Mouse (Mus musculus): ENCODE measurements around the gene Olfr632.
"Not testable (repeated sequence)": the region's sequence is repeated elsewhere in the genome, so short reads cannot be mapped to it uniquely, and the experiment has no call there.

The Olfr632 gene

GRCm38 (mm10) chr7:103934264-103934663 is at the start of gene Olfr632:
Gene Olfr632 (plus strand): TSS chr7:103934347.
- DNase-seq (ENCODE audit: low spot score): no peak

DNA sequence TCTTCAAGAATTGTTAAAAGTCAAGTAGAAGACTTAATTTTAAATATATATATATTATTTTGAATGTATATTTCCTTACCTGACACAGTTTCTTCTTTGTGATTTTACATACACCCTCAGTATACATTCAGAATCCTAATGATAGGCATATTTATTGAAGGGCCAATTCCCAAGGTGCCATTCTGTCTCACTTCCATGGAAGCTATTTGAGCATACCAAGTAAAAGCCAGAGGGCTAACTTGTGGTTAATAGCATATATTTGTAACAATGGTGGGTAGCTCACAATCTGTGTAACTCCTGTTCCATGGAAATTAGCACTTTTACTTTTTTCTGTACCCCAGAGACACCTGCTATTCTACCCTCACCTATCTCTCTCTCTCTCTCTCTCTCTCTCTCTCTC is 48.0 kb upstream of the Olfr632 start, which contains the start of gene Olfr66:
Gene Olfr66, minus strand, starts transcription at position 101 of the 400 bp plus-strand sequence.
- DNase-seq (ENCODE audit: low spot score): no peak

DNA sequence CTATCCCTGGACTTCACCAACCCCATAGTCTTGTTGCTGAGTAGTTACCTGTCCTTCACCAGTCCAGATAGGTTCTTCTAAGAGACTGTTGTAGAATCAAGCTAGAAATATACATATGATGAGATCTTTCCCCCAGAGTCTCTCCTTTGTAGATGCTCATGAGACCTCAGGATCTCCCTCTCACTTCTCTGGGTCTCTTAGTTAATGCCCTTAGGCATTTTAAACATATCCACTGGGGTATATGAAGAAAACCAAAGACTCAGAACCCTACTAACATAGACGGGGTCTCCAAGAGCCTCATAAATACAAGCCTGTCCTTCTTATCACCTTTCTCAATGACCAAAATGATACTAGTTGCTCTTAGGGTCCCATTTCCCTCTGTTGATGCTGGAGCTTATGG is 39.8 kb upstream of the Olfr632 start, which contains the start of gene Olfr64:
Gene Olfr64, minus strand, starts transcription at position 101 of the 400 bp plus-strand sequence.
- DNase-seq (ENCODE audit: low spot score): no peak

- DNase-seq (ENCODE audit: low spot score): no peak
Observed at GRCm38 (mm10) chr7:103903187-103903586, 31.0 kb upstream of the Olfr632 start, which contains the start of gene Olfr65. Gene Olfr65 (plus strand): TSS chr7:103903487.

GRCm38 (mm10) chr7:103910047-103910446 is 24.1 kb upstream of the Olfr632 start:
- peak; percentile 27 for DNase-seq (ENCODE audit: low spot score)

DNA sequence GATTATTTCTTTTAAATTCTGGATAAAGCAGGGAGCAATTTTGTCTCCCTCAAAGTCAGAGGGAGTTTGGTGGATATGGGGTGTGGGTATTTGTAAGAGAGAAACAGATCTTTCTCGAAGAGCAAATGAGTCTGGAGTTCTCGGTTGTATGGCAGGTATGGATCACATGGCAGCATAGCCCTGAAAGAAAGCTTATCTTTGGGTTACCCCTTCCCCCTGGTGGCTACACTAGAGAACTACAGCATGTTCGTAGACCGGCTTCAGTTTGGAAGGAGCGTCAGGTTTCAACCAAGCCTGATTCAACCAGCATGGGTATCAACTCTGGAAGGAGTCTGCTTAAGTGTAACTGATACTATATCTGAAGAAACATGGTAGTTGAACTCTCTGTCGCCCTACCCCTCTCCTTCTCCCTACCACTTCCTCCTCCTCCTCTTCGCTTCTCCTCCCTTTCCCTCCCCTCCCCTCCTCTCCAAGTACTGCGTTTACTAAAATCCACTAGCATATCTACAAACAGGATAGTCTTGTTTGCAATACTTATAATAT is 21.1 kb upstream of the Olfr632 start:
- DNase-seq (ENCODE audit: low spot score): peak; percentile 7

DNA sequence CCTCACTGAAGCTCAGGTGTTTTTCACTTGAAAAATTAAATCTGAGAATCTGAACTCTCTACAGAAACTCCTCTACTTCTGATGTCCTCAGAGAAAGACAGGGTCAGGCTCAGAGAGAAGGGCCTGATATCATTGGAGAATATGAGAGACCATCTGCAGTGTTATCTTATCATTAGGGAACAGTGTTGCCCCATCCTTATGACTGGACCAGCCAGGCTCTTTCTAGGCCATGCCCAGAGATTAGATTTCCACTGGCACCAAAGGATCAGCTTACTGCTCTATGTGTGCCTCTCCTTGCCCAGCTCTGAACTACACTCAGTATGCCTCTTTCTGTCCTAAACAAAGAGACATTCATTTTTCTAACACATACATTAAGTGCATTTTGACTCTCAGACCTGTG is 18.8 kb upstream of the Olfr632 start:
- DNase-seq (ENCODE audit: low spot score): peak; percentile 7

DNA sequence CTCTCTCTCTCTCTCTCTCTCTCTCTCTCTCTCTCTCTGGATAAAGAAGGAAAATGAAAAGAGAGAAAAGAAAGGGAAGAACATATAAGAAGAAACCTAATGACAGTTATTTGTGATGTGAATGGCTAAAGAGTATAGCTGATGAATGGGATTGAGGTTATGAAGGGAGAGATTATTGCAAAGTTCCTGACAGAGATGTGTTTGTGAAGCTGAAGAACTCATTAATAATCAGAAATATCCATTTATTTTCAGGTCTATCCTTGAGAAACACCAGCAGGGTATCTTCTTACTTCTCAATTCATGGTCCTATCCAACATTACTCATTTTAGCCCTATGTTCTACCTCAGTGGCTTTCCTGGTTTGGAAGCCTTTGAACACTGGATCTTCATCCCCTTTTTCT is 5.6 kb upstream of the Olfr632 start, which contains the start of gene Olfr631:
Gene Olfr631, plus strand, starts transcription at position 301 of the 400 bp plus-strand sequence.
- no peak for DNase-seq (ENCODE audit: low spot score)

GRCm38 (mm10) chr7:103942730-103943129 is 8.6 kb downstream of the Olfr632 start:
- peak; percentile 9 for DNase-seq (ENCODE audit: low spot score)

- no peak for DNase-seq (ENCODE audit: low spot score)
Observed at GRCm38 (mm10) chr7:103944137-103944536, 10.0 kb downstream of the Olfr632 start, which contains the start of gene Olfr633. Gene Olfr633 (plus strand): TSS chr7:103944437.

GRCm38 (mm10) chr7:103966873-103967272 is 32.7 kb downstream of the Olfr632 start:
- not testable (repeated sequence) for DNase-seq (ENCODE audit: low spot score)

GRCm38 (mm10) chr7:103970852-103971251 is 36.7 kb downstream of the Olfr632 start, which contains the start of gene Olfr635:
Gene Olfr635 (plus strand): TSS chr7:103971152.
- no peak for DNase-seq (ENCODE audit: low spot score)

GRCm38 (mm10) chr7:103971782-103972181 is 37.6 kb downstream of the Olfr632 start:
- DNase-seq (ENCODE audit: low spot score): no peak

Data from yolk sac, embryonic 10.5 days (tissue).